Mouse (Mus musculus): Measurements from ENCODE around the gene Stx2. TPM values are rescaled to one million over a fixed set of nuclear protein-coding genes. Genes with fewer than 3 reads are reported as not detected.

Stx2 gene
- polyA plus RNA-seq, 1 experiment from 2014 or later = 16.8 TPM

GRCm38 (mm10) chr5:129025725-129026124 is 17.4 kb upstream of the Stx2 start:
- no peak for ATAC-seq (ENCODE audit: low FRiP score, low read depth)
- H3K36me3 ChIP-seq = peaks cover 12% of the 10 kb centered on the region
- H3K27me3 ChIP-seq = no peaks in the 10 kb centered on the region
- H3K9ac ChIP-seq = no peak overlapping the region
- H3K27ac ChIP-seq (replicated peaks) = no peak overlapping the region
- no peak overlapping the region for H3K4me3 ChIP-seq
- H3K4me1 ChIP-seq (replicated peaks) = peaks cover 14% of the 10 kb centered on the region
- WGBS = 94% methylated on average over 2 of the region's 2 CpGs
- H3K9me3 ChIP-seq = no peaks in the 10 kb centered on the region
- H3K4me2 ChIP-seq = no peak overlapping the region

GRCm38 (mm10) chr5:129025048-129025447 is 16.7 kb upstream of the Stx2 start:
- 34% methylated on average over 2 of the region's 2 CpGs for WGBS
- no peak overlapping the region for H3K9ac ChIP-seq
- no peak for ATAC-seq (ENCODE audit: low FRiP score, low read depth)

DNA sequence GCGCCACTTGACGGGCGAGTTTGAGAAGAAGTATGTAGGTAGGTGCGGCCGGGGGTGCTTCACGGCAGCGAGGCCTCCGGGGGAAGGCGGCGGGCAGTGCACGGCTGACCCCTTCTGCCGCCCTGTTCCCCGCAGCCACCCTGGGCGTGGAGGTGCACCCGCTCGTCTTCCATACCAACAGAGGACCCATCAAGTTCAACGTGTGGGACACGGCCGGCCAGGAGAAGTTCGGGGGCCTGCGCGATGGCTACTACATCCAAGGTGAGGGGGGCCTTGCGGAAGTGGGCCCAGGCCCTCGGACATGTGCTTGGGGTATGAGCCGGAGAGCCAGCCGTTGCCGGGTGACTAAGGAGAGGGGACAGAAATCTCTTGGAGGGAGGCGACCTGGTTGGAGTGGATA is 12.4 kb upstream of the Stx2 start:
- Histone ChIP-seq H3K27me3 (no peaks in the 10 kb centered on the region), H3K4me1 (replicated peaks) (peaks cover 19% of the 10 kb centered on the region), H3K9me3 (no peaks in the 10 kb centered on the region), H3K36me3 (peaks cover 12% of the 10 kb centered on the region), H3K27ac (replicated peaks) (peak overlapping the region; percentile 98), H3K4me3 (peak overlapping the region; percentile 74), H3K4me2 (peak overlapping the region; percentile 82), H3K9ac (peak overlapping the region; percentile 83)
- whole genome bisulfite sequencing = 2% methylated on average over 28 of the region's 28 CpGs
- ATAC-seq (ENCODE audit: low FRiP score, low read depth) = peak; percentile 16; the same call in 1 of the 2 replicates

More at GRCm38 (mm10) chr5:129025048-129025447, 16.7 kb upstream of the Stx2 start:
- Histone ChIP-seq H3K27ac (replicated peaks) (no peak overlapping the region), H3K27me3 (no peaks in the 10 kb centered on the region), H3K4me1 (replicated peaks) (peaks cover 14% of the 10 kb centered on the region), H3K9me3 (no peaks in the 10 kb centered on the region), H3K4me2 (no peak overlapping the region), H3K36me3 (peaks cover 12% of the 10 kb centered on the region), H3K4me3 (no peak overlapping the region)

- peak overlapping the region; percentile 82 for H3K4me2 ChIP-seq
- H3K27me3 ChIP-seq = no peaks in the 10 kb centered on the region
- peak; percentile 60 for ATAC-seq (ENCODE audit: low FRiP score, low read depth)
- peak overlapping the region; percentile 98 for H3K27ac ChIP-seq (replicated peaks)
- H3K4me3 ChIP-seq = peak overlapping the region; percentile 74
- H3K9me3 ChIP-seq = no peaks in the 10 kb centered on the region
- H3K36me3 ChIP-seq = peaks cover 12% of the 10 kb centered on the region
- WGBS = 0% methylated on average over 23 of the region's 56 CpGs
- H3K4me1 ChIP-seq (replicated peaks) = peaks cover 19% of the 10 kb centered on the region
- peak overlapping the region; percentile 83 for H3K9ac ChIP-seq
Observed at GRCm38 (mm10) chr5:129020300-129020668, 11.9 kb upstream of the Stx2 start.

- no peaks in the 10 kb centered on the region for H3K27me3 ChIP-seq
- peak within 1 kb of the TSS; percentile 82 for H3K4me2 ChIP-seq
- H3K9ac ChIP-seq = peak within 1 kb of the TSS; percentile 83
- peaks cover 10% of the 10 kb centered on the region for H3K36me3 ChIP-seq
- peaks cover 19% of the 10 kb centered on the region for H3K4me1 ChIP-seq (replicated peaks)
- peak; percentile 93 for ATAC-seq (ENCODE audit: low FRiP score, low read depth)
- H3K4me3 ChIP-seq = peak within 1 kb of the TSS; percentile 74
- WGBS = under 1% methylated on average over 102 of the region's 102 CpGs
- no peaks in the 10 kb centered on the region for H3K9me3 ChIP-seq
- peak within 1 kb of the TSS; percentile 98 for H3K27ac ChIP-seq (replicated peaks)
Observed at GRCm38 (mm10) chr5:129019497-129020299, 11.3 kb upstream of the Stx2 start, which contains the start of gene Ran. Gene Ran (plus strand): TSS chr5:129020069.

- Histone ChIP-seq H3K9ac (peak overlapping the region; percentile 68), H3K9me3 (no peaks in the 10 kb centered on the region), H3K36me3 (0 out of 2 replicates have a peak, but pooled peaks cover 5% of the 10 kb centered on the region), H3K27ac (replicated peaks) (peak overlapping the region; percentile 98), H3K4me2 (peak overlapping the region; percentile 55), H3K4me3 (peak overlapping the region; percentile 74), H3K27me3 (no peaks in the 10 kb centered on the region), H3K4me1 (replicated peaks) (peaks cover 19% of the 10 kb centered on the region)
- ATAC-seq (ENCODE audit: low FRiP score, low read depth) = no peak; the same call in 1 of the 2 replicates
- WGBS = 90% methylated on average over 13 of the region's 13 CpGs
Observed at GRCm38 (mm10) chr5:129018782-129019489, 10.6 kb upstream of the Stx2 start.

- Histone ChIP-seq H3K27me3 (no peaks in the 10 kb centered on the region), H3K4me1 (replicated peaks) (peaks cover 8% of the 10 kb centered on the region), H3K27ac (replicated peaks) (no peak overlapping the region), H3K9me3 (no peaks in the 10 kb centered on the region), H3K4me2 (no peak overlapping the region), H3K9ac (no peak overlapping the region), H3K4me3 (no peak overlapping the region), H3K36me3 (no peaks in the 10 kb centered on the region)
- WGBS = 94% methylated on average over 3 of the region's 3 CpGs
- ATAC-seq (ENCODE audit: low FRiP score, low read depth) = no peak
Observed at GRCm38 (mm10) chr5:129016370-129016769, 8.0 kb upstream of the Stx2 start.

DNA sequence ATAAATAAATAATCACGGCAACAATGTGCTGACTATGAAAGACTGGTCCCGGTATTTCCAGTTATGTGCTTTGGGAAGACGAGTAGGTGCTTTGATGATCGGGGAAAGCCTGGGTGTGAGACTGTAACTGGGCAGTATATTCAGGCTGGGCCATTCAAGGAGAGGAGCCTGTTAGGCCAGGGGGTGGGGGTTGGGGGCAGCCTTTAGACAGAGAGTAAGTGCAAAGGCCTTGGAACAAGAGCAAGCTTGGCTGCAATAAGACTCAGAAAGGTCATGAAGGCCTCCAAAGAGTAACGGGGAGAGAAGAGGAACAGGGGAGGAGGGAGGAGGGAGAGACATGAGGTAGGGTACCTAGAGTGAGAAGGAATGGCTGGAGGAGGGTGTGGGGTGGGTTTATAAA is 7.2 kb upstream of the Stx2 start:
- no peak overlapping the region for H3K9ac ChIP-seq
- H3K27ac ChIP-seq (replicated peaks) = no peak overlapping the region
- no peak for ATAC-seq (ENCODE audit: low FRiP score, low read depth)
- H3K4me1 ChIP-seq (replicated peaks) = peaks cover 5% of the 10 kb centered on the region; the same call in 1 of the 2 replicates
- H3K36me3 ChIP-seq = no peaks in the 10 kb centered on the region
- H3K4me3 ChIP-seq = no peak overlapping the region
- no peak overlapping the region for H3K4me2 ChIP-seq
- H3K27me3 ChIP-seq = no peaks in the 10 kb centered on the region
- WGBS = 88% methylated on average over 5 of the region's 5 CpGs
- no peaks in the 10 kb centered on the region for H3K9me3 ChIP-seq

GRCm38 (mm10) chr5:129015020-129015419 is 6.6 kb upstream of the Stx2 start:
- H3K9me3 ChIP-seq = no peaks in the 10 kb centered on the region
- WGBS = 78% methylated on average over 3 of the region's 3 CpGs
- no peak overlapping the region for H3K9ac ChIP-seq
- no peaks in the 10 kb centered on the region for H3K27me3 ChIP-seq
- no peaks in the 10 kb centered on the region for H3K36me3 ChIP-seq
- H3K4me1 ChIP-seq (replicated peaks) = peaks cover 5% of the 10 kb centered on the region; the same call in 1 of the 2 replicates
- no peak overlapping the region for H3K4me3 ChIP-seq
- ATAC-seq (ENCODE audit: low FRiP score, low read depth) = no peak
- no peak overlapping the region for H3K27ac ChIP-seq (replicated peaks)
- no peak overlapping the region for H3K4me2 ChIP-seq

GRCm38 (mm10) chr5:129010937-129011336 is 2.6 kb upstream of the Stx2 start:
- 90% methylated on average over 2 of the region's 2 CpGs for WGBS
- no peak overlapping the region for H3K4me3 ChIP-seq
- no peak for ATAC-seq (ENCODE audit: low FRiP score, low read depth)
- H3K9ac ChIP-seq = no peak overlapping the region
- no peak overlapping the region for H3K27ac ChIP-seq (replicated peaks)
- H3K4me1 ChIP-seq (replicated peaks) = peaks cover 24% of the 10 kb centered on the region
- H3K27me3 ChIP-seq = no peaks in the 10 kb centered on the region
- H3K9me3 ChIP-seq = no peaks in the 10 kb centered on the region
- H3K4me2 ChIP-seq = no peak overlapping the region
- H3K36me3 ChIP-seq = no peaks in the 10 kb centered on the region

DNA sequence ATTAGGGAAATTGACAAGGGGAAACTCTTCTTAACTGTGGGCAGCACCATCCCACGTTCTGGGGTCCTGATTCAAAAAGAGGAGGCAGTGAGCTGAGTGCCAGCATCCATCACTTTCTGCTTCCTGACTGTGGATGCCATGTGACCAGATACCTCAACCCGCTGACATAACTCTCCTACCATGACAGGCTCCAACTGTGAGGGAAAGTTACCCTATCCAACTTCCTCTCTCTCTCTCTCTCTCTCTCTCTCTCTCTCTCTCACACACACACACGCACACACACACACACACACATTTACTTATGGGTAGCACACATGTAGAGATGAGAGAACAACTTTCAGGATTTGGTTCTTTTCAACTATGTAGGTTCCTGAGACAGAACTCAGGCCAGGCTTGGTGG is 1.2 kb upstream of the Stx2 start:
- WGBS = 70% methylated on average over 3 of the region's 3 CpGs
- no peak overlapping the region for H3K4me2 ChIP-seq
- no peaks in the 10 kb centered on the region for H3K9me3 ChIP-seq
- no peaks in the 10 kb centered on the region for H3K36me3 ChIP-seq
- H3K4me3 ChIP-seq = no peak overlapping the region
- no peak overlapping the region for H3K27ac ChIP-seq (replicated peaks)
- no peaks in the 10 kb centered on the region for H3K27me3 ChIP-seq
- H3K4me1 ChIP-seq (replicated peaks) = peaks cover 30% of the 10 kb centered on the region
- H3K9ac ChIP-seq = no peak overlapping the region
- no peak for ATAC-seq (ENCODE audit: low FRiP score, low read depth)

GRCm38 (mm10) chr5:129008008-129008407 is 366 bp downstream of the Stx2 start:
- peak overlapping the region; percentile 68 for H3K9ac ChIP-seq
- ATAC-seq (ENCODE audit: low FRiP score, low read depth) = no peak
- no peaks in the 10 kb centered on the region for H3K27me3 ChIP-seq
- H3K27ac ChIP-seq (replicated peaks) = peak overlapping the region; percentile 53
- H3K9me3 ChIP-seq = no peaks in the 10 kb centered on the region
- peak overlapping the region; percentile 69 for H3K4me2 ChIP-seq
- WGBS = under 1% methylated on average over 18 of the region's 18 CpGs
- peaks cover 30% of the 10 kb centered on the region for H3K4me1 ChIP-seq (replicated peaks)
- peak overlapping the region; percentile 55 for H3K4me3 ChIP-seq
- H3K36me3 ChIP-seq = no peaks in the 10 kb centered on the region
